In the genomic region with DNA sequence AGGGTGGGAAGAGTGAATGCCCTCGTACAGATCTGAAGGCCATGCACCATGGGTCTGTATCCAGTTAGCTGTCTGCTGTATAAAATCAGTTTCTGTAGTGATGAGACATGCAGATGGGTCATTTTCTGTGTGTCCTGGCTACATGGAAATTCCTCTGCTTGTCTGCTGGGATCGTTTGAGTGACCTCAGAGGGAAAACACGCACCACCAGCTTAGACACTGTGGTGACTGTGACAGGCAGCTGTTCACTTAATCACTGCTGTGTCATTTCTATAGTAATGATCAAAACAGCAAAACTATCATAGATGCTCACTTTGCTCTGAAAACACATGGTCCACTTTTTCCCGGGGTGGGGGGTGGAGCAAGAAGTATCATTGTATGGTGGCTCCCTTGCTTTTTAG, we compare ENCODE assay signal across 20 mouse cellular contexts.
DNase-seq lines count a peak whose midpoint lies in the region; ATAC-seq and TF ChIP-seq lines count a peak whose summit lies in the region.
"Had no signal": no experiment of that assay in that cellular context is flagged by ENCODE, and none has a peak within 500 bp of the region (broad histone marks: within the 10 kb centered on the region; RNA-seq: fewer than 3 reads in every experiment).

No protein-coding gene starts in this region.

- 0 out of 2 replicates have a peak overlapping the region, but pooled peaks have one; percentile 12 for H3K27ac ChIP-seq in embryonic facial prominence, embryonic 13.5 days
- H3K27ac ChIP-seq in limb, embryonic 12.5 days, result peak overlapping the region; percentile 65; the same call in 1 of the 2 replicates
- H3K27ac ChIP-seq: forebrain, embryonic 13.5 days; gastrocnemius, adult 2 months; heart, embryonic 13.5 days; hindbrain, embryonic 15.5 days had no signal

- no peaks in the 10 kb centered on the region for H3K27me3 ChIP-seq in Patski
- no peaks in the 10 kb centered on the region for H3K27me3 ChIP-seq in embryonic facial prominence, embryonic 13.5 days
- H3K27me3 ChIP-seq in limb, embryonic 12.5 days, result no peaks in the 10 kb centered on the region
- H3K27me3 ChIP-seq: heart, embryonic 13.5 days; hindbrain, embryonic 15.5 days had no signal

- WGBS in embryonic facial prominence, embryonic 13.5 days, result 52% methylated on average over 4 of the region's 4 CpGs
- WGBS in limb, embryonic 12.5 days, result 72% methylated on average over 4 of the region's 4 CpGs

- POLR2A ChIA-PET in Patski (lab: Charles Lee), result interaction anchor here (0.8 to 1.2 kb wide), 2 partner anchors 20 to 26 kb away, joined by 3 to 5 read pairs; no protein-coding TSS in a partner anchor

- CTCF ChIA-PET in Patski (lab: Charles Lee), result interaction anchor here (0.7 to 2.2 kb wide), 7 partner anchors 8 to 159 kb away, joined by 3 to 8 read pairs (median 3); no protein-coding TSS in a partner anchor

- in situ Hi-C loops in Patski (cut with MboI; ENCODE audit: low pct_unique_long_range_greater_than_20kb), result no loop called here

- ATAC-seq in Patski, result peak; percentile 89
- no peak for ATAC-seq in embryonic facial prominence, embryonic 13.5 days (ENCODE audit: insufficient number of reproducible peaks, insufficient read depth, low FRiP score, low TSS enrichment, low read depth)
- ATAC-seq in limb, embryonic 12.5 days (ENCODE audit: insufficient number of reproducible peaks, insufficient read depth, low FRiP score, low TSS enrichment, low read depth), result no peak
- ATAC-seq: CD4-positive, CD25-positive, alpha-beta regulatory T cell, adult 4 months; forebrain, embryonic 13.5 days; forebrain, postnatal 0 days; intestine, postnatal 0 days had no signal

- H3K4me3 ChIP-seq in embryonic facial prominence, embryonic 13.5 days, result no peak overlapping the region
- H3K4me3 ChIP-seq in limb, embryonic 12.5 days (replicated peaks), result no peak overlapping the region
- H3K4me3 ChIP-seq: forebrain, embryonic 13.5 days; gastrocnemius, adult 2 months; heart, embryonic 13.5 days; hindbrain, embryonic 15.5 days had no signal

- H3K9me3 ChIP-seq in embryonic facial prominence, embryonic 13.5 days, result no peaks in the 10 kb centered on the region
- no peaks in the 10 kb centered on the region for H3K9me3 ChIP-seq in limb, embryonic 12.5 days
- H3K9me3 ChIP-seq: forebrain, embryonic 13.5 days; G1E; heart, embryonic 13.5 days; hindbrain, embryonic 15.5 days had no signal

- no peak for TF ChIP-seq CTCF in Patski (IDR thresholded peaks at IDR 0.05)

- DNase-seq in Patski (ENCODE audit: low read depth, low spot score), result peak; percentile 43
- peak; percentile 52 for DNase-seq in mesoderm, embryonic 11.5 days (ENCODE audit: low read depth, low spot score)
- no peak for DNase-seq in cerebellum, postnatal 10 days
- DNase-seq in layer of hippocampus, adult 9-10 months (ENCODE audit: low spot score), result no peak
- no peak for DNase-seq in cerebellum, adult 11 months
- DNase-seq: adrenal gland, postnatal 14 days; cerebellum, adult 9-10 months; forebrain, postnatal 0 days; gastrocnemius, adult 2 months; gastrocnemius, postnatal 36 days; heart, adult 11 months; heart, postnatal 36 days had no signal

- H3K4me1 ChIP-seq in embryonic facial prominence, embryonic 13.5 days, result peaks cover 35% of the 10 kb centered on the region
- peaks cover 42% of the 10 kb centered on the region for H3K4me1 ChIP-seq in limb, embryonic 12.5 days (replicated peaks)
- H3K4me1 ChIP-seq: heart, embryonic 13.5 days had no signal

- no peak overlapping the region for H3K9ac ChIP-seq in embryonic facial prominence, embryonic 13.5 days
- H3K9ac ChIP-seq in limb, embryonic 12.5 days (replicated peaks), result no peak overlapping the region
- H3K9ac ChIP-seq: forebrain, embryonic 13.5 days; forebrain, postnatal 0 days; heart, embryonic 13.5 days; hindbrain, embryonic 15.5 days had no signal

- H3K4me2 ChIP-seq in embryonic facial prominence, embryonic 13.5 days, result no peak overlapping the region
- no peak overlapping the region for H3K4me2 ChIP-seq in limb, embryonic 12.5 days
- H3K4me2 ChIP-seq: forebrain, embryonic 13.5 days; heart, embryonic 13.5 days; hindbrain, embryonic 15.5 days had no signal

- 0 out of 2 replicates have a peak, but pooled peaks cover 5% of the 10 kb centered on the region for H3K36me3 ChIP-seq in embryonic facial prominence, embryonic 13.5 days
- H3K36me3 ChIP-seq in limb, embryonic 12.5 days, result no peaks in the 10 kb centered on the region; the same call in 1 of the 2 replicates
- H3K36me3 ChIP-seq: G1E; heart, embryonic 13.5 days; hindbrain, embryonic 15.5 days had no signal

Comparison
In these comparisons a context has a peak if more than half of its experiments do, and no peak if none do; other contexts are left out.
1. DNase-seq: peak in Patski (single experiment) and mesoderm, embryonic 11.5 days (single experiment); none in cerebellum, postnatal 10 days (0 of 2), layer of hippocampus, adult 9-10 months (single experiment) and cerebellum, adult 11 months (single experiment).